ENCODE assay signal across 19 mouse cellular contexts in genomic region chr5:79300001-79300723, GRCm38 (mm10).
A peak's percentile ranks its signal among the peaks of the same experiment; 100 is the strongest.
DNase-seq lines count a peak whose midpoint lies in the region; ATAC-seq lines count a peak whose summit lies in the region.
"Had no signal": no experiment of that assay in that cellular context is flagged by ENCODE, and none has a peak within 500 bp of the region (broad histone marks: within the 10 kb centered on the region; RNA-seq: fewer than 3 reads in every experiment).

No protein-coding gene starts in this region.

- no peaks in the 10 kb centered on the region for H3K4me1 ChIP-seq in forebrain, embryonic 16.5 days (replicated peaks; ENCODE audit: control insufficient read depth, insufficient read depth, low read length)
- no peaks in the 10 kb centered on the region for H3K4me1 ChIP-seq in forebrain, embryonic 10.5 days
- no peaks in the 10 kb centered on the region for H3K4me1 ChIP-seq in midbrain, embryonic 15.5 days
- H3K4me1 ChIP-seq: heart, embryonic 12.5 days; hindbrain, embryonic 10.5 days; intestine, embryonic 15.5 days had no signal

- no peak overlapping the region for H3K4me2 ChIP-seq in forebrain, embryonic 16.5 days (ENCODE audit: low read length)
- no peak overlapping the region for H3K4me2 ChIP-seq in midbrain, embryonic 15.5 days
- H3K4me2 ChIP-seq: heart, embryonic 12.5 days; hindbrain, embryonic 14.5 days; intestine, embryonic 15.5 days had no signal

- no peaks in the 10 kb centered on the region for H3K36me3 ChIP-seq in forebrain, embryonic 16.5 days (ENCODE audit: control insufficient read depth, insufficient read depth)
- H3K36me3 ChIP-seq in forebrain, embryonic 10.5 days (replicated peaks), result no peaks in the 10 kb centered on the region
- no peaks in the 10 kb centered on the region for H3K36me3 ChIP-seq in midbrain, embryonic 15.5 days (replicated peaks)
- H3K36me3 ChIP-seq: G1E; heart, embryonic 12.5 days; hindbrain, embryonic 10.5 days; intestine, embryonic 15.5 days had no signal

- H3K27ac ChIP-seq in forebrain, embryonic 16.5 days (ENCODE audit: low read length), result no peak overlapping the region
- H3K27ac ChIP-seq in forebrain, embryonic 10.5 days, result no peak overlapping the region
- no peak overlapping the region for H3K27ac ChIP-seq in midbrain, embryonic 15.5 days
- H3K27ac ChIP-seq: hindbrain, embryonic 10.5 days; hindbrain, embryonic 14.5 days; intestine, embryonic 15.5 days had no signal

- WGBS in forebrain, embryonic 16.5 days, result 79% methylated on average over 4 of the region's 4 CpGs
- WGBS in forebrain, embryonic 10.5 days, result 88% methylated on average over 4 of the region's 4 CpGs
- 90% methylated on average over 4 of the region's 4 CpGs for WGBS in midbrain, embryonic 15.5 days

- no peaks in the 10 kb centered on the region for H3K9me3 ChIP-seq in forebrain, embryonic 16.5 days (ENCODE audit: control insufficient read depth, low read length)
- no peaks in the 10 kb centered on the region for H3K9me3 ChIP-seq in forebrain, embryonic 10.5 days
- no peaks in the 10 kb centered on the region for H3K9me3 ChIP-seq in midbrain, embryonic 15.5 days
- H3K9me3 ChIP-seq: G1E; heart, embryonic 12.5 days; hindbrain, embryonic 10.5 days; intestine, embryonic 15.5 days had no signal

- ATAC-seq in forebrain, embryonic 16.5 days, result peak; percentile 75
- no peak for ATAC-seq in midbrain, embryonic 15.5 days (replicated peaks)
- ATAC-seq: CD4-positive, CD25-positive, alpha-beta regulatory T cell, adult 4 months; intestine, embryonic 15.5 days had no signal

- intact Hi-C loops in left cerebral cortex, postnatal 25 days (cut with DNase I), result loop anchor here (10.0 kb wide), 1 partner anchor 1495 kb away; no protein-coding TSS in a partner anchor
- intact Hi-C loops in left cerebral cortex, postnatal 4 days (cut with DNase I), result no loop called here

- no peak overlapping the region for H3K9ac ChIP-seq in forebrain, embryonic 16.5 days (replicated peaks; ENCODE audit: low read depth, low read length)
- no peak overlapping the region for H3K9ac ChIP-seq in midbrain, embryonic 15.5 days
- H3K9ac ChIP-seq: heart, embryonic 12.5 days; hindbrain, embryonic 14.5 days; intestine, embryonic 15.5 days had no signal

- H3K27me3 ChIP-seq in forebrain, embryonic 16.5 days (replicated peaks; ENCODE audit: control insufficient read depth, insufficient read depth, low read length), result no peaks in the 10 kb centered on the region
- H3K27me3 ChIP-seq in forebrain, embryonic 10.5 days (ENCODE audit: poor library complexity, severe bottlenecking), result no peaks in the 10 kb centered on the region
- H3K27me3 ChIP-seq in midbrain, embryonic 15.5 days (replicated peaks), result no peaks in the 10 kb centered on the region
- H3K27me3 ChIP-seq: heart, embryonic 12.5 days; intestine, embryonic 15.5 days had no signal

- DNase-seq in cerebellum, postnatal 10 days, result peak; percentile 17 to 23
- no peak for DNase-seq in cerebellum, adult 11 months
- DNase-seq in forebrain, embryonic 10.5 days (ENCODE audit: extremely low spot score, low spot score), result no peak
- DNase-seq in left cerebral cortex, postnatal 25 days (ENCODE audit: low spot score in 2 of 2), result peak; percentile 2 to 22
- DNase-seq in left cerebral cortex, postnatal 4 days, result no peak
- peak; percentile 31 for DNase-seq in telencephalon, adult 2 months (ENCODE audit: low read depth, low spot score)
- DNase-seq: adrenal gland, postnatal 10 days; B cell, adult 2 months; cerebellum, adult 9-10 months; gastrocnemius, postnatal 14 days; kidney, adult 2 months had no signal

- H3K4me3 ChIP-seq in forebrain, embryonic 16.5 days (replicated peaks; ENCODE audit: low read length), result no peak overlapping the region
- H3K4me3 ChIP-seq in forebrain, embryonic 10.5 days, result no peak overlapping the region
- H3K4me3 ChIP-seq in midbrain, embryonic 15.5 days, result no peak overlapping the region
- H3K4me3 ChIP-seq: heart, embryonic 12.5 days; hindbrain, embryonic 10.5 days; intestine, embryonic 15.5 days had no signal

Comparison
In these comparisons a context has a peak if more than half of its experiments do, and no peak if none do; other contexts are left out.
1. DNase-seq: peak in cerebellum, postnatal 10 days (2 of 2), left cerebral cortex, postnatal 25 days (2 of 2) and telencephalon, adult 2 months (single experiment); none in cerebellum, adult 11 months (single experiment), forebrain, embryonic 10.5 days (single experiment) and left cerebral cortex, postnatal 4 days (single experiment).